Mouse (Mus musculus) neutrophil, adult 59 days (primary cell): Measurements from ENCODE around the gene Adgra1. TPM values are rescaled to one million over a fixed set of nuclear protein-coding genes. Genes with fewer than 3 reads are reported as not detected.

ENCODE experiments used
- total RNA-seq, 2 experiments: library from RNA; stranded (reverse); gene quantifications; 1 replicate in 1 of 2; 2 replicates in 1 of 2; pipeline ENCODE4 v1.2.4; 2023

The Adgra1 gene
- total RNA-seq = not detected

DNA sequence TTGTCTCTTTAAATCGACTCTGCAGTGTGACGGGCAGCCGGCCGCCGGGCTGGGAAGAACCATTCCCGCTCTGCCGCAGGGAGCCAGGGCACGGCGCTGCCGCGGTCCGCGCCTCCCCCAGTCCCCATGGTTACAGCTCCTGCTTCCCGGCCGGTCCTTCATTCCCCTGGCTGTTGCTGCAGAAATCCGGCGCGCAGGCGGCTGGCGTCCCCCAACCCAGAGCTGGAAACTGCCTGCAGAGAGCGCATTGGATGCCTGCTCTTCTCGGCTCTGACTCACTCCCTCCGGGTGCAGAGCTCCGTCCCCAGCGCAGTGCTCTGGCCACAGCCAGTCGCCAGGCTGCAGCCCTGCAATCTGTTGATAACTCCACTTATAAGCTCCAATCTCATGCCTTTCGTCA, at the start of gene Adgra1:
Adgra1 (plus strand) TSS at position 139 of the 400 bp plus-strand sequence.

DNA sequence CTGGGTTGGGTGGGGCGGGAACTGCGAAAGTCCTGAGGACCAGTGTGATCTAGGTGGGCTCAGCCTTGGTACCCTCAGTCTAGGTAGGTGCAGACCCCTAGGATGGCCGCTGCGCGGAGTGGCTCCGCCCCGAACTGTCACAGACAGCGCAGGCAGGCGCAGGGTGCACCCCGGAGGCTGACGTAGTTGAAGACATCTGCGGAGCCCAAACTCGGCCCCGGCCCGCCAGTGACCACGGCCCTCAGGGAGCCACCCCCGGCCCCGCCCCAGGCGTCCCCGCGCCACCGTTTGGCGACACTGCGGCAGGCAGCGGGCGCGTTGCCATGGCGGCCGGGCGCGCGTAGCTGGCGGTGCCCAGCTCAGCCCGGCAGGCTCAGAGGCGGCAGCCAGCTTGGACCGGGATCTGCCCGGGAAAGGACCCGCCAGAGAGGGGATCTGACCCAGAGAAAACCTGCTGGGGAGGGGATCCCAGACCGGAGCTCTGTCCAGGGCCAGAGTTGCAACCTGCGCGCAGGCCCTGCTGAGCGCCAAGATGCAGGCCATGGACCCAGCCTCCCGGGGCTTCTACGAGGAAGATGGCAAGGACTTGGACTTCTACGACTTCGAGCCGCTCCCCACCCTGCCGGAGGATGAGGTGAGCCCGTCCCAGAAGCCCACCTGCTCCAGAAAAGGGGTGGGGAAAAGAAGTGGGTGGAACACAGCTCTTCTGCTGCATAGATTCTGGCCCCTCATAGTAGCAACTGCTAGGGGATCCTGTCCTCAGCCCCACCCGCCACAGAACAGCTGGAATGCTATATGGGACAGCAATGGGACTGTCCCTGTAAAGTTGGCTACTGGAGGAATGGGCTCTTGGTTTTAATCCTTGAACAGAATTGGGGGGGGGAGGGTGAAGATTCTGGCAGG, 60.9 kb downstream of the Adgra1 start, which contains the start of gene Kndc1:
Kndc1 (plus strand) TSS at position 42 of the 903 bp plus-strand sequence.

Other genes with a start within 250 kb of the Adgra1 start
- not detected for gene Cfap46, start 150.4 kb upstream of the Adgra1 start, total RNA-seq
- not detected for gene Kndc1, start 60.5 kb downstream of the Adgra1 start, total RNA-seq
- gene Utf1, start 109.6 kb downstream of the Adgra1 start, total RNA-seq = not detected
- gene 6430531B16Rik, start 144.6 kb downstream of the Adgra1 start, total RNA-seq = 1 to 10 TPM; 5.6 to 7.0 TPM
- gene Adam8, start 158.4 kb downstream of the Adgra1 start, total RNA-seq = 100 to 1,000 TPM; 883 to 884 TPM
- gene Zfp511, start 202.2 kb downstream of the Adgra1 start, total RNA-seq = 10 to 100 TPM; 15.7 to 17.0 TPM
- 10 to 100 TPM; 23.3 to 28.3 TPM for gene Tubgcp2, start 202.5 kb downstream of the Adgra1 start, total RNA-seq
- not detected for gene Msx3, start 214.9 kb downstream of the Adgra1 start, total RNA-seq
- gene Caly, start 248.4 kb downstream of the Adgra1 start, total RNA-seq = not detected